Mouse (Mus musculus): Measurements from ENCODE around the gene Adamtsl5. TPM values are rescaled to one million over a fixed set of nuclear protein-coding genes. Genes with fewer than 3 reads are reported as not detected.
A peak's percentile ranks its signal among the peaks of the same experiment; 100 is the strongest.

Gene Adamtsl5
- polyA plus RNA-seq, 1 experiment from 2014 or later = 0.18 TPM

DNA sequence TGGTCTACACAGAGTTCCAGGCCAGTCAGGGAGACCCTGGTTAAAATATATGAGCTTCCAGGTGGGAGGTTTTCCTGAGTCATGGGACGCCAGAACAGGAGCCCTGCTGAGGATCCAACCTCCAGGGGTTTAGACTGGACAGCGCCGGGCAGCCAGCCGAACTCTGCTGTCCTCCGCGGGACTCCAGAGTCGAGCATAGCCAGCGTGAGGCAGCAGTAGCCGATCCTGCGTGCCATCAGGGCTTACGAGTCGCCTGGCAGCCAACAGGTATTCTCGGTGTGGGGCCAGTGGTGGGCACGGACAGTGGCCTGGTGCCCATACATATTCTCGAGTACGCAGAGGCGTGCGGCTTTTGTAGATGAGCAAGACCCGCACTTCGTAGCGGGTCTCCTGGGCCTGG is 7.2 kb downstream of the Adamtsl5 start:
- H3K36me3 ChIP-seq (ENCODE audit: poor library complexity, severe bottlenecking) = no peaks in the 10 kb centered on the region
- peaks cover 28% of the 10 kb centered on the region for H3K4me1 ChIP-seq
- no peaks in the 10 kb centered on the region for H3K9me3 ChIP-seq (replicated peaks)
- no peak overlapping the region for H3K27ac ChIP-seq
- H3K4me2 ChIP-seq = no peak overlapping the region
- H3K4me3 ChIP-seq = no peak overlapping the region
- peaks cover 66% of the 10 kb centered on the region for H3K27me3 ChIP-seq
- no peak overlapping the region for H3K9ac ChIP-seq
- WGBS = 11% methylated on average over 21 of the region's 21 CpGs
- no peak for ATAC-seq

DNA sequence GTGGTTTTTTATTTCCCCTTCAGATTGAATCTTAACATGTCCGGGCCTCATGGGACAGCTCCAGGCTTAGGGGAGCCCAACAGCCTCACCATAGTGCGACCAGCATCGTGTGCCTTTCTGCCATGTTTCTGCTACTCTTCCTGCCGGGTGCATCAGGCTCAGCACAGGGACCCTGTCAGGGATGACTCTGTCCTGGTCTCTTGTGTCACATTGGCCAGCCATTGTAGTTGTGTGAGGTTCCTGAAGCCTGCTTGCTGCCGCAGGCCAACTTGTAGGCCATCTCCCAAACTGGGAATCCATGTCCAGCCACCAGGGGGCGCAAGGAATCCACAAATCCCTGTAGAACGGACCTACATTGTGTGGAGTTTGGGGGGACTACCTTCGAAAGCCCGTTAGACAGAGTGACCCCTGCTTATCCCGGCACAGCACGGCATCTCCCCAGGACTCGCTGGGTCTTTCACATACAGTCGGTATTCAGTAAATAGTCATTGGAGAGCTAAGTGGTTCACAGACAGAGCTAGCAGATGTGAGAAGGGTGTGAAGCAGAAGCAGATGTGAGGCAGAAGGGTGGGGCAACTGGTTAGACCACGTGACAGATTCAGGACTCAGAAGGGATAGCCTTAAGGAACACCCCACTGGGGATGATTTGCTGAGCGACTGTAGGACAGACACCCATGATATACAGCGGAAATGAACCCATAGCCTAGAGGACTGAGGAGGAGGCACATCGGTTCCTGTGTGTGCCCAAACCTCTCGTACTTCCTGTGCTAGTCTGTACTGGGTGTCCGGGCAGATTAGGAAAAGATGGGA is 8.1 kb downstream of the Adamtsl5 start:
- WGBS = 21% methylated on average over 19 of the region's 19 CpGs
- Histone ChIP-seq H3K9me3 (replicated peaks) (no peaks in the 10 kb centered on the region), H3K4me3 (no peak overlapping the region), H3K27ac (no peak overlapping the region), H3K4me1 (peaks cover 28% of the 10 kb centered on the region), H3K4me2 (0 out of 2 replicates have a peak overlapping the region, but pooled peaks have one; percentile 0), H3K27me3 (peaks cover 57% of the 10 kb centered on the region), H3K36me3 (ENCODE audit: poor library complexity, severe bottlenecking) (no peaks in the 10 kb centered on the region), H3K9ac (no peak overlapping the region)
- ATAC-seq = peak; percentile 17

GRCm38 (mm10) chr10:80336263-80336662 is 11.9 kb downstream of the Adamtsl5 start:
- Histone ChIP-seq H3K4me3 (no peak overlapping the region), H3K9me3 (replicated peaks) (no peaks in the 10 kb centered on the region), H3K9ac (no peak overlapping the region), H3K36me3 (ENCODE audit: poor library complexity, severe bottlenecking) (no peaks in the 10 kb centered on the region), H3K27me3 (peaks cover 30% of the 10 kb centered on the region), H3K27ac (no peak overlapping the region), H3K4me1 (0 out of 2 replicates have a peak, but pooled peaks cover 4% of the 10 kb centered on the region), H3K4me2 (no peak overlapping the region)
- WGBS = 89% methylated on average over 12 of the region's 12 CpGs
- no peak for ATAC-seq

- Histone ChIP-seq H3K27ac (no peak overlapping the region), H3K9me3 (replicated peaks) (no peaks in the 10 kb centered on the region), H3K27me3 (peaks cover 18% of the 10 kb centered on the region), H3K4me3 (no peak overlapping the region), H3K9ac (no peak overlapping the region), H3K4me1 (peaks cover 11% of the 10 kb centered on the region), H3K36me3 (ENCODE audit: poor library complexity, severe bottlenecking) (no peaks in the 10 kb centered on the region), H3K4me2 (no peak overlapping the region)
- WGBS = 90% methylated on average over 5 of the region's 5 CpGs
- no peak for ATAC-seq
These were observed 15.7 kb downstream of the Adamtsl5 start for GRCm38 (mm10) chr10:80332525-80332989.

GRCm38 (mm10) chr10:80331636-80332524 is 16.3 kb downstream of the Adamtsl5 start:
- H3K27me3 ChIP-seq = peaks cover 18% of the 10 kb centered on the region
- 80% methylated on average over 10 of the region's 10 CpGs for WGBS
- no peak overlapping the region for H3K27ac ChIP-seq
- peaks cover 11% of the 10 kb centered on the region for H3K4me1 ChIP-seq
- H3K9ac ChIP-seq = no peak overlapping the region
- H3K9me3 ChIP-seq (replicated peaks) = no peaks in the 10 kb centered on the region
- ATAC-seq = no peak
- H3K36me3 ChIP-seq (ENCODE audit: poor library complexity, severe bottlenecking) = no peaks in the 10 kb centered on the region
- no peak overlapping the region for H3K4me2 ChIP-seq
- H3K4me3 ChIP-seq = no peak overlapping the region

- Histone ChIP-seq H3K27me3 (peaks cover 18% of the 10 kb centered on the region), H3K27ac (no peak overlapping the region), H3K4me3 (no peak overlapping the region), H3K9ac (no peak overlapping the region), H3K4me1 (peaks cover 11% of the 10 kb centered on the region), H3K36me3 (ENCODE audit: poor library complexity, severe bottlenecking) (no peaks in the 10 kb centered on the region), H3K9me3 (replicated peaks) (no peaks in the 10 kb centered on the region), H3K4me2 (peak overlapping the region; percentile 67)
- WGBS = 89% methylated on average over 2 of the region's 2 CpGs
- no peak for ATAC-seq
These were observed 17.3 kb downstream of the Adamtsl5 start for GRCm38 (mm10) chr10:80330888-80331287.

DNA sequence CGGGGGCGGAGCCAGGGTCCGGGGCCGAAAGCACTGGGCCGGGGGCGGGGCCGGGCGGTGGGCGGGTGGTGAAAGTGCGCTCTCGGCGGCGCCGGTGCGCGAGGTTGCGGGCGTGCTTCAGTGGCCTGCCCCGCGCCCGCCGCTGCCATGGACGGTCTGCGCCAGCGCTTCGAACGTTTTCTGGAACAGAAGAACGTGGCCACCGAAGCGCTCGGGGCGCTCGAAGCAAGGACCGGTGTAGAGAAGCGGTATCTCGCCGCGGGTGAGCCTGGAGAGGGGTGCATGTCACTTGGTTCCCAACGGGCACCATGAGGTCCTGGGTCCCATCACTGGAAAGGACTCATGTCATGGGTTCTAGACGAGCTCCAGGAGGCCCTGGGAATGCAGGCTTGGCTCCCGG is 18.1 kb downstream of the Adamtsl5 start:
- Histone ChIP-seq H3K27ac (no peak overlapping the region), H3K4me1 (peaks cover 11% of the 10 kb centered on the region), H3K9me3 (replicated peaks) (no peaks in the 10 kb centered on the region), H3K4me3 (peak overlapping the region; percentile 44), H3K9ac (peak overlapping the region; percentile 57), H3K27me3 (peaks cover 18% of the 10 kb centered on the region), H3K36me3 (ENCODE audit: poor library complexity, severe bottlenecking) (no peaks in the 10 kb centered on the region), H3K4me2 (peak overlapping the region; percentile 67)
- WGBS = 1% methylated on average over 41 of the region's 41 CpGs
- no peak for ATAC-seq

DNA sequence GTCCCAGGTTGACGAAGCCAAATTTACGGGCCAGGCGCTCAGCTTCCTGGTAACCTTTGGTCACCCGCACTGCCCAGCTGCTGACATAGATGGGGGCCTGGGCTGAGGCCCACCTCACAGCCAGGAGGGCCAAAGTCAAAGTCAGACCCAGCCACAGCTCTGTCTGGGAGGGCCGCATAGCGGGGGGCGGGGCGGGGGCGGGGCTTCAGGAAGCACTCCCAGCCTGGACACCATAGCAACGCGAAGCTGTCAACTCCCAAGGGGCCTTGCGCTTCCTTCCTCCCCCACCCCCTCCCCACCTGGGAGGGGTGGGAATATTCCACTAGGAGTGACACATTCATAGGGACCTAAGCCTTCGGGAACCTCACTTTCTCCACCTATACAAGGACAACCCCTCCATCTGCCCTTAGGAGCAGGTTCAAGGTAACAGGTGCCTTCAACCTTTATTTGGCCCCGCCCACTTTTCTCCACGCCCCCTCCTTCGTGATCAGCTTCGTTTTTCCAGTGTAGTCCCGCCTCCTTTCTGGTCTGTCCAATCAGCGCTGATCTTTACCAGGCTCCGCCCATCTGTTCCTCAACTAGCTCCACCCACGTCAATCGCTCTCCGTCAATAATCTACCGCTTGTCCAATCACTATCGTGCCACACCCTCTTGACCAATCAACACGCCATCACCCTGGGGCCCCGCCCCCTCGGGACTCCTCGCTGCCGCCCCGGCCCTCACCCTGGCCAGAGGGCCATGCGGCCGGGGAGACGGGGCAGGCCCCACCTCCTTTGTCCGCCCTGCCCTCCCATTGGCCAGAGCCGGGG is 18.7 kb downstream of the Adamtsl5 start, which contains the start of the genes Pcsk4 and Reep6:
TSS of gene Pcsk4 (minus strand) at position 226 of the 809 bp plus-strand sequence.
TSS of gene Reep6 (plus strand) at position 681 of the 809 bp plus-strand sequence.
- no peak within 1 kb of the TSS for H3K27ac ChIP-seq

DNA sequence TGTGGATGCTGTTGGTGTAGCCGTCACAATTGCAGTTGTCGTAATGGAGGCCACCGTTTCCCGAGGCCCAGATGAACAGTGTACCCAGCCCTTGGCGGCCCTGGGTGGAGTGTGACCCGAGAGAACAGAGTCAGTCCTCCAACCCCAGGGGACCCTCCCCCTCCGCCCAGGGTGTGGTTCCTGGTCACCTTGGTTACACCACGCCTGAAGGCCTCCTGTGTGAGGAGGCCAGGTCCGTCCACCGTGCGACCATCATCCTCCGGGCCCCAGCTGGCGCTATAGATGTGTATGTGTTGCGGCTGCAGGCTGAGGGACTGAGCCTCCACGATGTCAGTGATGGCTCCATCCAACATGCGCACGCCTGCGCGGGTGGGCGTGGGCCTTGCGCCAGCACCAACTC is 23.2 kb downstream of the Adamtsl5 start:
- Histone ChIP-seq H3K4me2 (no peak overlapping the region), H3K4me1 (peaks cover 24% of the 10 kb centered on the region), H3K9me3 (replicated peaks) (no peaks in the 10 kb centered on the region), H3K4me3 (no peak overlapping the region), H3K9ac (no peak overlapping the region), H3K36me3 (ENCODE audit: poor library complexity, severe bottlenecking) (no peaks in the 10 kb centered on the region), H3K27ac (no peak overlapping the region), H3K27me3 (0 out of 2 replicates have a peak, but pooled peaks cover 3% of the 10 kb centered on the region)
- 87% methylated on average over 21 of the region's 21 CpGs for WGBS
- no peak for ATAC-seq

More for the DNA sequence above, 18.7 kb downstream of the Adamtsl5 start, which contains the start of the genes Pcsk4 and Reep6:
- H3K27me3 ChIP-seq = peaks cover 21% of the 10 kb centered on the region
- peak within 1 kb of the TSS; percentile 57 for H3K9ac ChIP-seq
- H3K36me3 ChIP-seq (ENCODE audit: poor library complexity, severe bottlenecking) = no peaks in the 10 kb centered on the region
- 4% methylated on average over 36 of the region's 36 CpGs for WGBS
- H3K4me1 ChIP-seq = peaks cover 11% of the 10 kb centered on the region
- peak; percentile 92 for ATAC-seq
- peak within 1 kb of the TSS; percentile 44 for H3K4me3 ChIP-seq
- H3K4me2 ChIP-seq = peak within 1 kb of the TSS; percentile 67
- no peaks in the 10 kb centered on the region for H3K9me3 ChIP-seq (replicated peaks)

DNA sequence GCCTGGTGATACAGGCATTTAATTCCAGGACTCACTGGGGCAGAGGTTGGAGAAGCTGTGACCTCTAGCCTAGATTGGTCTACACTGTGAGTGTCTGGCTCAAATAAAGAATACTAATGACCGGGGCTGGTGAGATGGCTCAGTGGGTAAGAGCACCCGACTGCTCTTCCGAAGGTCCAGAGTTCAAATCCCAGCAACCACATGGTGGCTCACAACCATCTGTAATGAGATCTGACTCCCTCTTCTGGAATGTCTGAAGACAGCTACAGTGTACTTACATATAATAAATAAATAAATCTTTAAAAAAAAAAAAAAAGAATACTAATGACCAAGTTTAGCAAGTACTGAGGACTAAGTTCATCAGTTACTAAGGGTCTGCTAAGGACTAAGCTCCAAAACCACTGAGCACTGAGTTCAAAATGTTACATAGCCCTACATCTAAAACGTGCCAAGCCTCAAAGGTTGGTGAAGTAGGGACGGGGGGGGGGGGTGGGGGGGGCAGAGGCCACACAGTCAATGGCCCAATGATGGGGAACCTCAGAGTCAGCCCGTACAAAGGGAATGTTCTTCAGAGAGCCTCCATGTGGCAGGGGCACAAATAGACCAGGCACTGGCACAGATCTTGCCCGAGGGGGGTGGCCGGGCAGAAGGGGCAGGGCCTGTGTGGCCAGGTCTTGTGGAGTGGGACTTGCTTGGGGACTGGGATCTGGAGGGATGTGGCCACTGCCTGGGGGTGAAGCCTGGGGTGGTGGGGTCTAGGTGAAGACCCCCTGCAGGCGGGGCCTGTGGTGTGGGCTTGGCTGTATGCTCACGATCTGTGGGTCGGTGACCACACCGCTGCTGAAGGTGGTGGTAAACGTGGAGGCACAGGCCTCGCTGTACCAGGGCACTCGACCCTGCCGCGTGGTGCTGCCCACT is 23.8 kb downstream of the Adamtsl5 start:
- Histone ChIP-seq H3K4me3 (peak overlapping the region; percentile 45; the same call in 1 of the 2 replicates), H3K4me1 (peaks cover 29% of the 10 kb centered on the region), H3K9me3 (replicated peaks) (no peaks in the 10 kb centered on the region), H3K4me2 (peak overlapping the region; percentile 88), H3K27ac (no peak overlapping the region), H3K9ac (no peak overlapping the region), H3K27me3 (0 out of 2 replicates have a peak, but pooled peaks cover 3% of the 10 kb centered on the region), H3K36me3 (ENCODE audit: poor library complexity, severe bottlenecking) (no peaks in the 10 kb centered on the region)
- no peak for ATAC-seq
- WGBS = 76% methylated on average over 17 of the region's 17 CpGs
